Mouse (Mus musculus) cortical plate, adult 2 months (tissue): ENCODE results near the gene Foxp4.

Experiments
- CTCF ChIP-seq: fragments of 200-500 bp; IDR thresholded peaks from 2 replicates; pipeline ENCODE4 v1.5.1; 2011; ENCODE audit warnings: mild to moderate bottlenecking, control low read depth, low read length; ENCODE audit not compliant: insufficient read depth; ENCODE audit errors: extremely low read depth
- POLR2A ChIP-seq: fragments of 200-500 bp; IDR thresholded peaks from 2 replicates; pipeline ENCODE4 v1.6.1; 2011; ENCODE audit warnings: mild to moderate bottlenecking, low read length, control low read depth; ENCODE audit not compliant: insufficient read depth; ENCODE audit errors: extremely low read depth

GRCm38 (mm10) chr17:47973563-47974472 is 49.4 kb upstream of the Foxp4 start:
- TF ChIP-seq CTCF (no peak), POLR2A (no peak)
